Mouse (Mus musculus) CH12.LX (cell line): ENCODE measurements around the gene Elf1. TPM values are rescaled to one million over a fixed set of nuclear protein-coding genes. Genes with fewer than 3 reads are reported as not detected.

Source experiments
- DNase-seq: peaks from one replicate; pipeline ENCODE4 v3.0.0-alpha.2; 2013; ENCODE audit errors: extremely low read depth
- H3K27ac ChIP-seq: 2 replicates; pipeline ENCODE4 v1.5.1; 2012; ENCODE audit warnings: low read depth, mild to moderate bottlenecking, control low read depth, moderate library complexity; ENCODE audit not compliant: insufficient read depth
- H3K27me3 ChIP-seq: replicated peaks from 2 replicates; pipeline ENCODE3; 2012; ENCODE audit warnings: inconsistent platforms
- H3K36me3 ChIP-seq, 2 experiments: replicated peaks in 1 of 2; 2 replicates each; pipeline versions ENCODE3 to v1.6.1; 2012; ENCODE audit warnings: inconsistent platforms in 1 of 2, low read length in 1 of 2, mild to moderate bottlenecking in 1 of 2, mixed read lengths in 1 of 2, moderate library complexity in 1 of 2; ENCODE audit not compliant: control insufficient read depth in 1 of 2, insufficient read depth in 1 of 2
- H3K4me1 ChIP-seq, 2 experiments: 2 replicates each; pipeline ENCODE4 v1.6.1; 2012; ENCODE audit warnings: inconsistent platforms in 1 of 2, moderate library complexity in 1 of 2; ENCODE audit not compliant: insufficient read depth in 2 of 2, control insufficient read depth in 1 of 2
- H3K4me2 ChIP-seq: 2 replicates; pipeline ENCODE4 v1.6.1; 2012; ENCODE audit warnings: low read depth, mild to moderate bottlenecking, control low read depth; ENCODE audit not compliant: poor library complexity, insufficient read depth, severe bottlenecking
- H3K4me3 ChIP-seq, 3 experiments: fragments of 150-350 bp in 1 of 3; sonication (generic) in 1 of 3; replicated peaks in 1 of 3; 2 replicates each; pipeline versions ENCODE3 to v1.5.1; 2011 to 2012; ENCODE audit warnings: low read depth in 2 of 3, low read length in 2 of 3, mild to moderate bottlenecking in 2 of 3, moderate library complexity in 2 of 3, control low read depth in 1 of 3, improper control_type of control experiment in 1 of 3, inconsistent platforms in 1 of 3, mixed read lengths in 1 of 3; ENCODE audit not compliant: poor library complexity in 1 of 3
- H3K79me2 ChIP-seq: replicated peaks from 2 replicates; pipeline ENCODE4 v1.6.1; 2012; ENCODE audit warnings: mild to moderate bottlenecking, moderate library complexity; ENCODE audit not compliant: control insufficient read depth, poor library complexity, insufficient read depth, severe bottlenecking; ENCODE audit errors: extremely low read depth
- H3K9ac ChIP-seq: 2 replicates; pipeline ENCODE4 v1.6.1; 2012; ENCODE audit warnings: low read depth, mild to moderate bottlenecking, control low read depth, moderate library complexity; ENCODE audit not compliant: insufficient read depth
- H3K9me3 ChIP-seq: replicated peaks from 2 replicates; pipeline ENCODE3; 2012; ENCODE audit warnings: low read length, inconsistent platforms, mixed read lengths
- BHLHE40 ChIP-seq: IDR thresholded peaks from 2 replicates; pipeline ENCODE4 v1.6.1; 2011; ENCODE audit warnings: mild to moderate bottlenecking, low read depth, low read length, improper control_type of control experiment
- CHD2 ChIP-seq: IDR thresholded peaks from 2 replicates; pipeline ENCODE4 v1.6.1; 2011; ENCODE audit warnings: low read length, improper control_type of control experiment
- CTCF ChIP-seq, 2 experiments: IDR thresholded peaks in 1 of 2; conservative IDR thresholded peaks in 1 of 2; 2 replicates each; pipeline ENCODE4 v1.5.1; 2011 to 2012; ENCODE audit warnings: low read depth in 2 of 2, low read length in 2 of 2, improper control_type of control experiment in 1 of 2, inconsistent platforms in 1 of 2, mild to moderate bottlenecking in 1 of 2, moderate library complexity in 1 of 2
- E2F4 ChIP-seq: IDR thresholded peaks from 2 replicates; pipeline ENCODE4 v1.6.1; 2011; ENCODE audit warnings: low read depth, low read length, improper control_type of control experiment; ENCODE audit not compliant: insufficient replicate concordance
- ELF1 ChIP-seq: IDR thresholded peaks from 2 replicates; pipeline ENCODE4 v1.6.1; 2014; ENCODE audit warnings: low read depth, mild to moderate bottlenecking, inconsistent platforms, low read length, improper control_type of control experiment
- EP300 ChIP-seq: IDR thresholded peaks from 2 replicates; pipeline ENCODE4 v1.6.1; 2011; ENCODE audit warnings: low read length, improper control_type of control experiment
- HCFC1 ChIP-seq: IDR thresholded peaks from 2 replicates; pipeline ENCODE4 v1.6.1; 2012; ENCODE audit warnings: low read depth, mild to moderate bottlenecking, inconsistent platforms, low read length, improper control_type of control experiment
- MAX ChIP-seq: IDR thresholded peaks from 2 replicates; pipeline ENCODE4 v1.6.1; 2011; ENCODE audit warnings: low read length, improper control_type of control experiment
- MAZ ChIP-seq: IDR thresholded peaks from 2 replicates; pipeline ENCODE4 v1.6.1; 2012; ENCODE audit warnings: low read depth, mild to moderate bottlenecking, inconsistent platforms, low read length, improper control_type of control experiment, moderate library complexity
- MXI1 ChIP-seq: IDR thresholded peaks from 2 replicates; pipeline ENCODE4 v1.6.1; 2011; ENCODE audit warnings: mild to moderate bottlenecking, low read depth, low read length, improper control_type of control experiment
- MYC ChIP-seq: IDR thresholded peaks from 2 replicates; pipeline ENCODE4 v1.6.1; 2011; ENCODE audit warnings: low read depth, mild to moderate bottlenecking, improper control_type of control experiment, low read length
- POLR2A ChIP-seq: IDR thresholded peaks from 2 replicates; pipeline ENCODE4 v1.6.1; 2011; ENCODE audit warnings: low read depth, mild to moderate bottlenecking, improper control_type of control experiment, low read length
- RAD21 ChIP-seq: IDR thresholded peaks from 2 replicates; pipeline ENCODE4 v1.6.1; 2011; ENCODE audit warnings: low read depth, mild to moderate bottlenecking, low read length, improper control_type of control experiment, moderate library complexity
- RCOR1 ChIP-seq: conservative IDR thresholded peaks from 2 replicates; pipeline ENCODE4 v1.6.1; 2012; ENCODE audit warnings: low read depth, mild to moderate bottlenecking, inconsistent platforms, low read length, improper control_type of control experiment
- USF2 ChIP-seq: conservative IDR thresholded peaks from 2 replicates; pipeline ENCODE4 v1.6.1; 2011; ENCODE audit warnings: low read depth, low read length, improper control_type of control experiment
- ZMIZ1 ChIP-seq: IDR thresholded peaks from 2 replicates; pipeline ENCODE4 v1.6.1; 2012; ENCODE audit warnings: low read depth, mild to moderate bottlenecking, inconsistent platforms, low read length, improper control_type of control experiment
- dilution Hi-C: fragments of 300-500 bp; cut with MboI; formaldehyde crosslinking; loops from 2 replicates; pipeline ENCODE4 v1.14.3; 2020; ENCODE audit warnings: low sequenced_read_pairs; ENCODE audit not compliant: extremely low pct_unique_long_range_greater_than_20kb, extremely low pct_ligation_motif_present
- in situ Hi-C: fragments of 300-500 bp; cut with MboI; formaldehyde crosslinking; loops from 3 replicates; pipeline ENCODE4 v1.14.3; 2019; ENCODE audit warnings: low sequenced_read_pairs, low pct_ligation_motif_present, low pct_unique_long_range_greater_than_20kb, mixed read lengths
- polyA plus RNA-seq: library from polyadenylated mRNA; unstranded; fragments of >175 nt; gene quantifications from 2 replicates; pipeline ENCODE4 v1.2.1, GENCODE M21; 2012; ENCODE audit warnings: low read depth; ENCODE audit not compliant: insufficient read length
- total RNA-seq, 2 experiments: library from RNA; depleted of rRNA; stranded (reverse); fragments of 300-350 nt in 1 of 2; fragments of >200 nt in 1 of 2; gene quantifications; 2 replicates each; pipeline ENCODE4 v1.2.3; 2012 to 2014

Gene Elf1
- total and polyA plus RNA-seq, 3 experiments: 37.1 to 71.7 (median 54.4) TPM

DNA sequence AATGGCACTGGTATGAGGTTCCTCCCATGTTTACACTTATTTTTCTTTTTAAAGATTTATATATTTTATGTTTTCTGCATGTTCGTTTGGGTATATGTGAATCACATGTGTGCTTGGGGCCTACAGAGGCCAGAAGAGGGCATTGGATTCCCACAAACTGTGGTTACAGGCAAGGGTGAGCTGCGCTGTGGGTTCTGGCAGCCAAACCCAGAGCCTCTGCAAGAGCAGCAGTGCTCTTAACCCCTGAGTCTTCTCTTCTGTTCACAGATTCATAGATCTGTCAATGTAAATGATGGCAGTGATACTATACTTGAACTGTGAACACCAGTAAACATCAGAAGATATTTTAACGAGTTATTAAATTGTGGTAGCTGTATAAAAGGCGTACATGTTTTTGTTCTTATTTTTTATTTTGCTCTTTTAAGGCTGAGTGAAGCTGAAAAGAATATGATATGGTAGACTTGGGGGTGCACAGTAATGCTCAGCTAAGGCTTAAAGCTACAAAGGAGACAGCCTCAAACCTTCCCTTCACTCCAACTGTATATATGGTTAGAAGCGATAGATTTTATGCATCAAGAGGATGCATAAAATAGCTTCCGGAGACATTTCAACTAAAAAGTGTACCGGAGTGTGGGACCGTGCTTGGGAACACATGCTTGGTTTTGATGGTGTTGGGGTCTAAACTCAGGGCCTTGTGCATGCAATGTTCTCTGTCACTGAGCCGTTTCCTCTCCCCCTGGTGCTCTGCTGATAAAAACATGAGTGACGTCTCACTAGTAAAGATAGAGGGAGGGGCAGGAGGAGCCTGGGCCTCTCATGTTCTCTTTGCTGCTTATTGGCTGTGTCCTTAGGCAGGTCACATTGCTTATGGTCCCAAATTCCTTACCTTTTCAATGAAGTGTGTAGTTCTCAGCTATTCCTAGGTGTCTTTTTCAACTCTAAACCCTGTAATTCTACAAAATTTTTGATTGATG lies 48.9 kb downstream of the Elf1 start:
- peak overlapping the region; percentile 53; the same call in 1 of the 2 replicates for H3K9ac ChIP-seq
- H3K79me2 ChIP-seq: peaks cover 86% of the 10 kb centered on the region
- H3K36me3 ChIP-seq: peaks cover 17 to 41% of the 10 kb centered on the region in 2 experiments
- no peaks in the 10 kb centered on the region for H3K27me3 ChIP-seq
- H3K4me2 ChIP-seq: peak overlapping the region; percentile 69
- dilution Hi-C loops (no loop called here), in situ Hi-C loops (no loop called here)
- no peak overlapping the region for H3K4me3 ChIP-seq
- TF ChIP-seq RCOR1: no peak
- peak; percentile 60; the same call in 1 of the 2 replicates for TF ChIP-seq MAZ
- TF ChIP-seq USF2: no peak
- 0 out of 2 replicates have a peak, but pooled peaks have one; percentile 14 for TF ChIP-seq CHD2
- H3K9me3 ChIP-seq: peaks cover 2% of the 10 kb centered on the region
- 0 out of 2 replicates have a peak overlapping the region, but pooled peaks have one; percentile 4 for H3K27ac ChIP-seq
- peaks cover 9 to 62% of the 10 kb centered on the region in 2 experiments for H3K4me1 ChIP-seq
- no peak for DNase-seq

DNA sequence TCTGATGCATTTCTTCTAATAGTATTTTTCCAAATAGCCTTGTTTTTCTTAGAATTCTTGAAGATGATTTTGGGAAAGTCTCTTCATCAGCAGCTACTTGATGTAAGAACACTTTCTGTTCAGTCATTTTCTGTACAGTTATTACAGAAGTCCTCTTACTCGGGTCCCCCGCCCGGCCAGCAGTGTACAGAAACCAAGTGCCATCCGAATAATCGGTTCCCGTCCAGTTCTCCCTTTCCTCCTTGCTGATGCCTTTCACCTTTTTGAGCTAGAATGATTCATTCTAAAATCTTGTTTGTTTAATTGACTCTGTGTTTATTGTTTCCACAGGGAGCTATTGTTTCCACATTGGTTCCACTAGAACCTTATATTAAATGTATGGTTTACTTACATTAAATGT lies 49.8 kb downstream of the Elf1 start:
- Histone ChIP-seq H3K9ac (peak overlapping the region; percentile 53; the same call in 1 of the 2 replicates), H3K4me3 (no peak overlapping the region), H3K9me3 (peaks cover 2% of the 10 kb centered on the region), H3K36me3 (peaks cover 12 to 34% of the 10 kb centered on the region in 2 experiments), H3K27ac (no peak overlapping the region), H3K27me3 (no peaks in the 10 kb centered on the region), H3K4me2 (peak overlapping the region; percentile 69), H3K79me2 (peaks cover 84% of the 10 kb centered on the region), H3K4me1 (peaks cover 9 to 63% of the 10 kb centered on the region in 2 experiments)
- dilution Hi-C loops: no loop called here
- DNase-seq: no peak
- in situ Hi-C loops: no loop called here
- TF ChIP-seq E2F4 (no peak), EP300 (0 out of 2 replicates have a peak, but pooled peaks have one; percentile 8), RAD21 (no peak), ZMIZ1 (no peak), POLR2A (no peak)

DNA sequence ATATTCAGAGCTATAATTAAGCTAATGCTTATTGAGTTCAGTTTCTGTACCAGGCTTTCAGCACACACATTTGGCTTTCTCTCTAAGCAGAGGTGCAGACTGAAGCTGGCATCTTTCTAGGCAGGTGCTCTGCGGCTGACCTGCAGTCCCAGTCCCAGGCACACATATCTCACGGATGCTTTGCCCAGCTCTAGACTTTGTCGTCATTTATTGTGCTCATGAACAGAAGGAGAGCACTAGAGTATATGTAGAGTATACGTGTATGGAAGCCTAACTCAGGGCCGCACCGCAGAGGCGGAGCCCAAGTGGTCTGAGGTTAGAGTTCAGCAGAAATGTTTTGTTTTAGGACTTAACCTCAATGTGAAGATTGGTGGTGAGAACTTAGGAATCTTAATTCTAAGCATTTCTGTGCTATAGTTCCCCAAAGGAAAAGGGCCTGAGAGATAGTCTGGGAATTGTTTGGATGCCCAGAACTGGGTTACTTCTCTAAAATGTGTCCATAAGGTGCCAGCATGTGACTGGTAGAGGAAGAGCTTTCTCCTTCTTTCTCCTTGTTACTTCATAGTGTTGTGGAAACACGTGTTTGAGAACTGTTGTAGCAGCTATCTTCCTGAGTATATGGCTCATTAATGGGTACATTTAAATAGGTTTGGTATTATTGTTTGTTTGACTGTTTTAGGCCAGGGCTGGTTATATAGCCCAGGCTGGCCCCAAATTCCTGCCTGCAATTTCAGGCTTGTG lies 51.2 kb downstream of the Elf1 start:
- in situ Hi-C loops: no loop called here
- DNase-seq: no peak
- no peak for TF ChIP-seq HCFC1
- peak; percentile 54; the same call in 1 of the 2 replicates for TF ChIP-seq MXI1
- peak; percentile 83 for TF ChIP-seq MAX
- TF ChIP-seq USF2: no peak
- no peak for TF ChIP-seq POLR2A
- TF ChIP-seq ELF1: no peak
- TF ChIP-seq MYC: peak; percentile 34; the same call in 1 of the 2 replicates
- TF ChIP-seq BHLHE40: peak; percentile 47
- no peak for TF ChIP-seq CTCF (conservative IDR thresholded peaks at IDR 0.05 in 1 of 2, IDR thresholded peaks at IDR 0.05 in 1 of 2; ENCODE audit: low read depth in 2 of 2, low read length in 2 of 2)
- peaks cover 2% of the 10 kb centered on the region for H3K9me3 ChIP-seq
- H3K9ac ChIP-seq: peak overlapping the region; percentile 64
- H3K4me3 ChIP-seq: no peak overlapping the region
- dilution Hi-C loops: no loop called here
- H3K27me3 ChIP-seq: no peaks in the 10 kb centered on the region
- peak overlapping the region; percentile 92 for H3K27ac ChIP-seq
- peaks cover 83% of the 10 kb centered on the region for H3K79me2 ChIP-seq
- H3K4me1 ChIP-seq: peaks cover 2 to 65% of the 10 kb centered on the region in 2 experiments; a peak in 3 of 4 replicates
- peak overlapping the region; percentile 90 for H3K4me2 ChIP-seq
- peaks cover 5 to 29% of the 10 kb centered on the region in 2 experiments for H3K36me3 ChIP-seq
